Mouse (Mus musculus) midbrain, postnatal 0 days (tissue): ENCODE measurements around the gene Hist2h2aa1. TPM values are rescaled to one million over a fixed set of nuclear protein-coding genes. Genes with fewer than 3 reads are reported as not detected.

ENCODE experiments used
- ATAC-seq: fragments of 200-750 bp; cut with Nextera tagmentation; 2 replicates; pipeline ENCODE4 v1.8.0; 2017; ENCODE audit warnings: moderate number of reproducible peaks, mild to moderate bottlenecking, moderate TSS enrichment, moderate library complexity; ENCODE audit not compliant: low FRiP score
- DNase-seq: peaks from one replicate; pipeline ENCODE4 v3.0.0-alpha.2; 2015; ENCODE audit warnings: low spot score
- H3K27ac ChIP-seq: fragments of 300-500 bp; sonication (generic); 2 replicates; pipeline ENCODE4 v1.5.1; 2014; ENCODE audit warnings: low read depth, mild to moderate bottlenecking, low read length, mixed read lengths
- H3K27me3 ChIP-seq: fragments of 300-500 bp; sonication (generic); 2 replicates; pipeline ENCODE4 v1.6.1; 2014; ENCODE audit warnings: low read length, control low read depth, mixed read lengths; ENCODE audit not compliant: insufficient read depth
- H3K36me3 ChIP-seq: fragments of 300-500 bp; sonication (generic); 2 replicates; pipeline ENCODE4 v1.6.1; 2014; ENCODE audit warnings: low read length, control low read depth, mixed read lengths; ENCODE audit not compliant: insufficient read depth
- H3K4me1 ChIP-seq: fragments of 300-500 bp; sonication (generic); 2 replicates; pipeline ENCODE4 v1.6.1; 2014; ENCODE audit warnings: mild to moderate bottlenecking, control low read depth, antibody characterized with exemption, low read length, mixed read lengths; ENCODE audit not compliant: insufficient read depth
- H3K4me2 ChIP-seq: fragments of 300-500 bp; sonication (generic); 2 replicates; pipeline ENCODE4 v1.6.1; 2014; ENCODE audit warnings: low read depth, mild to moderate bottlenecking, low read length, mixed read lengths; ENCODE audit not compliant: poor library complexity, severe bottlenecking
- H3K4me3 ChIP-seq: fragments of 300-500 bp; sonication (generic); 2 replicates; pipeline ENCODE4 v1.5.1; 2014; ENCODE audit warnings: low read depth, mild to moderate bottlenecking, low read length, moderate library complexity
- H3K9ac ChIP-seq: fragments of 300-500 bp; sonication (generic); replicated peaks from 2 replicates; pipeline ENCODE4 v1.6.1; 2014; ENCODE audit warnings: mild to moderate bottlenecking, low read length, moderate library complexity, mixed read lengths; ENCODE audit not compliant: poor library complexity, severe bottlenecking
- H3K9me3 ChIP-seq: fragments of 300-500 bp; sonication (generic); 2 replicates; pipeline ENCODE4 v1.6.1; 2016; ENCODE audit warnings: low read length, control low read depth
- CTCF ChIP-seq: IDR thresholded peaks from 2 replicates; pipeline ENCODE4 v1.5.1; 2016; ENCODE audit warnings: antibody characterized with exemption, mild to moderate bottlenecking
- WGBS: fragments of 180-500 bp; shearing (Covaris S2); extraction: QIAGEN DNeasy Blood & Tissue Kit; methylation state at CpG from one replicate; pipeline ENCODE4 v1.1.7; 2014; 5-methylcytosine and 5-hydroxymethylcytosine counted together
- polyA plus RNA-seq: library from polyadenylated mRNA; unstranded; fragments of >200 nt; fragmentation: Nextera tagmentation; extraction: Ambion mirVana; gene quantifications from 2 replicates; pipeline ENCODE4 v1.2.1, GENCODE M21; 2015
- total RNA-seq: library from RNA; depleted of rRNA; stranded (reverse); fragments of >200 nt; gene quantifications from 2 replicates; pipeline ENCODE4 v1.2.3, GENCODE M21; 2014

The Hist2h2aa1 gene
- total and polyA plus RNA-seq, 2 experiments from 2014 or later, result 18.8 to 1,113 TPM

- no peaks in the 10 kb centered on the region for H3K27me3 ChIP-seq
- H3K9me3 ChIP-seq, result no peaks in the 10 kb centered on the region
- no peak overlapping the region for H3K27ac ChIP-seq
- H3K4me3 ChIP-seq, result no peak overlapping the region
- WGBS, result 58% methylated on average over 6 of the region's 6 CpGs
- no peak overlapping the region for H3K4me2 ChIP-seq
- DNase-seq (no peak), ATAC-seq (no peak)
- no peak for TF ChIP-seq CTCF
- 0 out of 2 replicates have a peak, but pooled peaks cover 7% of the 10 kb centered on the region for H3K4me1 ChIP-seq
- no peaks in the 10 kb centered on the region for H3K36me3 ChIP-seq
- no peak overlapping the region for H3K9ac ChIP-seq
Measured at GRCm38 (mm10) chr3:96248141-96249033, 3.1 kb downstream of the Hist2h2aa1 start.

- Histone ChIP-seq H3K4me3 (no peak overlapping the region), H3K27me3 (no peaks in the 10 kb centered on the region), H3K9ac (no peak overlapping the region), H3K4me2 (no peak overlapping the region), H3K9me3 (no peaks in the 10 kb centered on the region), H3K36me3 (no peaks in the 10 kb centered on the region), H3K27ac (no peak overlapping the region), H3K4me1 (0 out of 2 replicates have a peak, but pooled peaks cover 5% of the 10 kb centered on the region)
- ATAC-seq (no peak), DNase-seq (no peak)
- no peak for TF ChIP-seq CTCF
- WGBS, result 56% methylated on average over 4 of the region's 4 CpGs
Measured at GRCm38 (mm10) chr3:96249034-96249345, 3.7 kb downstream of the Hist2h2aa1 start.

GRCm38 (mm10) chr3:96250890-96251289, 5.6 kb downstream of the Hist2h2aa1 start:
- 88% methylated on average over 3 of the region's 3 CpGs for WGBS
- H3K27ac ChIP-seq, result no peak overlapping the region
- no peak for ATAC-seq

GRCm38 (mm10) chr3:96251787-96252186, 6.5 kb downstream of the Hist2h2aa1 start:
- no peaks in the 10 kb centered on the region for H3K4me1 ChIP-seq
- H3K27ac ChIP-seq, result no peak overlapping the region
- H3K27me3 ChIP-seq, result no peaks in the 10 kb centered on the region
- DNase-seq, result no peak
- no peaks in the 10 kb centered on the region for H3K9me3 ChIP-seq
- WGBS, result 92% methylated on average over 3 of the region's 3 CpGs
- no peaks in the 10 kb centered on the region for H3K36me3 ChIP-seq
- no peak overlapping the region for H3K4me2 ChIP-seq
- TF ChIP-seq CTCF, result no peak
- H3K4me3 ChIP-seq, result no peak overlapping the region
- ATAC-seq, result no peak
- H3K9ac ChIP-seq, result no peak overlapping the region

More at GRCm38 (mm10) chr3:96250890-96251289, 5.6 kb downstream of the Hist2h2aa1 start:
- DNase-seq, result no peak
- no peak for TF ChIP-seq CTCF
- Histone ChIP-seq H3K36me3 (no peaks in the 10 kb centered on the region), H3K9ac (no peak overlapping the region), H3K4me1 (no peaks in the 10 kb centered on the region), H3K27me3 (no peaks in the 10 kb centered on the region), H3K9me3 (no peaks in the 10 kb centered on the region), H3K4me2 (no peak overlapping the region), H3K4me3 (no peak overlapping the region)

GRCm38 (mm10) chr3:96254683-96255355, 9.5 kb downstream of the Hist2h2aa1 start:
- peak; percentile 71 for DNase-seq

More at GRCm38 (mm10) chr3:96254683-96255355, 9.5 kb downstream of the Hist2h2aa1 start:
- Histone ChIP-seq H3K4me1 (no peaks in the 10 kb centered on the region), H3K9me3 (no peaks in the 10 kb centered on the region), H3K9ac (no peak overlapping the region), H3K27me3 (no peaks in the 10 kb centered on the region), H3K27ac (no peak overlapping the region), H3K4me3 (no peak overlapping the region), H3K4me2 (no peak overlapping the region), H3K36me3 (no peaks in the 10 kb centered on the region)
- ATAC-seq, result no peak
- TF ChIP-seq CTCF, result no peak
- 55% methylated on average over 10 of the region's 10 CpGs for WGBS
